Mouse (Mus musculus): ENCODE results near the gene Lrch1.

Lrch1 gene

DNA sequence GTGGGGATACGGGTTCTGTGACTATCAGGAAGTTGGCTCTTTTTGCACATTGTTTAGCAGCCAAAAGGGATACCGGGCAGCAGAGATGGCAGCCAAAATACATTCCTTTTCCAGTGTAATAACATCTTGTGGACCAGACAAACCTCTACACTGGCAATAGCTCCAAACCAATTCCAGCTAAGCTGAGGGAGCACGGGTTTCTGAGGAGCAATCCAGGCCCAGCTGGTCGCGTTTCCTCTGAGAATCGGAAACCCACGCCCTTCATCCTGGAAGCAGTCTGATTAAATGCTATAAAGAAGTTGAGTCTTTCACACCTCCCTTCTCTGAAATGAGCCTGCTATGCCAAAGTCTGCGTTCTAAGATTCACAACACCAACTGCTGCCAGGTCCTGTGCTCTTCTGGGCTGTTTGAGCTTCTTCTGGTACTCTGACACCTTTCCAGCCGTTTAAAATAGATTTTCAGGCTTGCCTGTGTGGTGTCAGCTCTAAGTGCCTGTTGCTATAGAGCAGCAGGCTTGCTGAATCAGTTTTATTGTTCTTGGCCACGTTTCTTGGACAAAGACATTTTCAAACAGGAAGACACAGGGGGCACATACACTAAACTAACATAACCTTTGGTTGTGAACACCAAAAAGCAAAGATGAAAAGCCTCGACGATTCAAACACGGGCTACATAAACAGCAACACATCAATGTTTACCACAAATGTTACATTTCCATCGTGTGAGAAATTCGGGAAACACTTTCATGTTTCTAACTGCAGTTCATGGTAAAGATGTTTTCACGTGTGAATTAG, 94.5 kb downstream of the Lrch1 start:
- no peak for DNase-seq (ENCODE audit: extremely low spot score)

GRCm38 (mm10) chr14:74851866-74852265, 95.8 kb downstream of the Lrch1 start:
- DNase-seq (ENCODE audit: extremely low spot score): no peak

DNA sequence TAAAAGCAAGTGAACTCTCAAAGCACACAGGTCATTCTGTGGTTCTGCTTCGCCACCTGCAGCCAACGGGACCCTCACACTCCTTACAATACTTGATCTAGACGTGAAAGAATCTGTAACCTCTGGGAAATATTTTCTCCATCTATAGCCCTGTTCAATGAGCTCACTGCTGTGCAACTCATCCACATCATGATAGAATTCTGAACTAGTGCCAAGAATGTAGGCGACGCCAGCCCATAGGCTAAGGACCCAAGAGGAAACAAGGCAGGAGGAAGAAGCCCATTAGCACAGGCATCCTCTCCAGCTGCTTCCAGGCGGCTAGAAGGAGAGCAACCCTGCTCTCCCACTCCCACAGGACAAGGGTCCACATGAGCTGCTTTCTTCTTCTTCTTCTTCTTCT, 98.7 kb downstream of the Lrch1 start:
- DNase-seq (ENCODE audit: extremely low spot score): no peak

GRCm38 (mm10) chr14:74848224-74848623, 99.5 kb downstream of the Lrch1 start:
- DNase-seq (ENCODE audit: extremely low spot score): no peak

DNA sequence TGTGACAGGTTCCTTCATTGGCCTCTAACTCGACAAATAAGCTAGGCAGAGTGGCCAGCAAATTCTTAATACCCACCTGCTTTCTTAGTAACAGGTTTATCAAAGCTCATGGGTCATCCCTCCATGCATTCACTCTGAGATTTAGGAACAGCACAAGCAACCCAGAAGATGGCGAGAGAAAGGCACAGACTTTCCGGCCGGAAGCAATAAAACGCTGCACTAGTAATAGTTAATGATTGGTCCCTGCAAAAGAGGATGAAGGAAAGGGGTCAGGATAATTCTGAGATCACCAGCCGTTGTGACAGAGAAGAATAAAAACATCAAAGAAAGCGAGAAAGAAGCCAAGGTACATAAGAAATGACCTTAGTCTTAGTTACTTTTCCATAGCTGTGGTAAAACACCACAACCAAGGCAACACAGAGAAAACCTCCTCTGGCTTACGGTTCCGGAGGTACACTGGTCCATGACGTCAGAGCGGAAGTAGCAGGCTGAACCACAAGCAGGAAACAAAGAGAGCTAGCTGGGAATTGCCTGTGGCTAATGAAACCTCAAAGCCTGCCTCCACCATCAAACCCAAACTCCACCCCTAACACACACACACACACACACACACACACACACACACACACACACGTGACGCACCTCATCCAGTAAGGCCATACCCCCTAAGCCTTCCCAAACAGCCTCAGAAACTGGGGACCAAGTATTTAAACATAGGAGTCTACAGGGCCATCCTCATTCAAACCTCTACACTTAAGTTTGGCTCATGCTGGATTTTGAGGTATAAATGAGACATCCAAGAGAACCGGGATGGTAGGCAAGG, 100.2 kb downstream of the Lrch1 start:
- no peak for DNase-seq (ENCODE audit: extremely low spot score)

- no peak for DNase-seq (ENCODE audit: extremely low spot score)
These were observed 101.0 kb downstream of the Lrch1 start for GRCm38 (mm10) chr14:74846668-74847067.

GRCm38 (mm10) chr14:74845661-74846274, 101.9 kb downstream of the Lrch1 start:
- DNase-seq (ENCODE audit: extremely low spot score): no peak

DNA sequence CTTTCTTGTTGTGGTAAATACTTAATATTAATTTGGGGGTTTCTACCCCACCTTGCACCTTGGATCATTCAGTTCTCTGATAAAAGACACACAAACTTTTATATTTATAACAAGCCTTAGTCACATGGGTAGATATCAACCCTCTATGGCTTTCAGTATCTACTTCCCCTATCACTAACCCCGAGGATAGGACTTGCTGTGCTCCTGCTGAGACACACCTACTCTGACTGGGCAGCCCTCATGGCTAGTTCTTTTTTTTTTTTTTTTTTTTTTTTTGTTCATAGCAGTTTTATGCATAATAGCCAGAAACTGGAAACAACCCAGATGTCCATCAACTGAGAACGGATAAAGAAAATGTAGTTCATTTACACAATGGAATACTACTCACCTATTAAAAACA, 106.0 kb downstream of the Lrch1 start:
- DNase-seq (ENCODE audit: extremely low spot score): no peak

- DNase-seq (ENCODE audit: extremely low spot score): no peak
These were observed 106.4 kb downstream of the Lrch1 start for GRCm38 (mm10) chr14:74841297-74841696.

DNA sequence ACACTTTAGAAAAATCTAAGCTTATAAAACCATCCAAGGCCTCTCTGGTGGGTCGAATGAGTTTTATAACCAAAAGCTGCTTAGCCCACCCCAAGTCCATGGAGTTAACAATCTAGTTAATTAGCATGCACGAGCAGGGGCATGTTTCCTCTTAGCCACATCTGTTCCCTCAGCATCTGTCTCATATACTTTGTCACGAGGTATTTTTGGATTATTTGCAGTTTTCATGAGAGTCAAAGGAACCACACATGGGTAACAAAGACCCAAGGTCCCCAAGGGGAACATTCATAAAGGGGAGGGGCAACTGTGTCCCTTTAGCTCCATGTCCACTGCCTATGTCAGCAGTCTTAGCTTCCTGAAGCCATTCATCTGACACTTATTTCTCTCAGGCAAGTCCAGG, 106.9 kb downstream of the Lrch1 start:
- DNase-seq (ENCODE audit: extremely low spot score): no peak

- DNase-seq (ENCODE audit: extremely low spot score): no peak
These were observed 107.3 kb downstream of the Lrch1 start for GRCm38 (mm10) chr14:74840328-74840727.

DNA sequence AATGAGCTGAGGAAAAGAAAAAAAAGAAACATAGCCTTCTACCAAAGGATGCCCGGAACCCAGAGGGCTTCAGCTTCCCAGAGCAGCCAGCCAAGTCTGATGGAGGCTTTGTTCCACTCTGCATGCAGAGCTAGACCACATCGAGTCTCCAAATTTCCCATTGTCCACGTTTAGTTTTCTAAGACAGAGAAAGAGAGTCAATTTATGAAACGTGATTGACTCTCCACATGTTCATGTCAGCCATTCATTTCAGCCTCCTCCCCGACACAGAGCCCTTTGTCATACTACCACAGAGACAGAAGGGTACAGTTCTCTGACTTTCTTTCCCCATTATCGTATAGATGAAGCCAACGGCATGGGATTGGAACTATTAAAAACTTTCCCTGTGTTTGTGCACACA, 108.9 kb downstream of the Lrch1 start:
- DNase-seq (ENCODE audit: extremely low spot score): no peak

- no peak for DNase-seq (ENCODE audit: extremely low spot score)
These were observed 112.7 kb downstream of the Lrch1 start for GRCm38 (mm10) chr14:74835010-74835409.

DNA sequence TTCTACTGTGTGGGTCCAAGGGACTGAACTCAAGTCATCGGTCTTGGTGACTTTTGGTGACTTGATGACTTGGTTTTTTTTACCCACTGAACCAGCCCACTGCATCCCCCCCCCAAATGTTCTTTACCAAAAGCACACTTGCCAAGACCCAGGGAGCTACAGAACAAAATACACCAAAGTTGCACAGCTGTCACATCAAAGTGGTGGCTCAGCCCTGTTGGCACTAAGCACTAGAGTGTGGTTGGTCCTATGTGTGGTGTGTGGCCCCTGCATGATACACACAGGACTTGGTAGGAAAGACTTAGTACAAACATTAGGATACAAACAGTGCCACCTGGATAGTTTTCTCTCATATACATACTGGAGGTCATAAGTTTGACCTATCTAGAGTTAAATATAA, 113.5 kb downstream of the Lrch1 start:
- no peak for DNase-seq (ENCODE audit: extremely low spot score)

GRCm38 (mm10) chr14:74831653-74832052, 116.0 kb downstream of the Lrch1 start:
- DNase-seq (ENCODE audit: extremely low spot score): no peak

DNA sequence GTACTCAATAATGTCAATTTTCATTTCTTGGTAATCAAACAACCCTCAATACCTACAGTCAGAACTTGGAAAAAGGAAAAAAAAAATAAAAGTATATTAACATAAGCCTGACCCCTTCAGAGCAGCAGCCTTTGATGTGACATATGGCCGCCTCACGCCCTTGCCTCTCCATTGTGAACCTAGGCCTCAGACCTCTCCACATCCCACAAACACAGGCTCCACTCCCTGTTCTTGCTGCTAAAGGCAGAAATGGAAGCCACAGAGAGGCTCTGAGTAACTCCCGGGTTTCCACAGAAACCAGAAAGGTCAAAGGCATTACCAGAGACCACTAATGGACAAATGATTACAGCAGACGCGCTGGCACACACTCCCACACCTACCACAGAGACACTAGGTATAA, 116.6 kb downstream of the Lrch1 start:
- no peak for DNase-seq (ENCODE audit: extremely low spot score)

DNA sequence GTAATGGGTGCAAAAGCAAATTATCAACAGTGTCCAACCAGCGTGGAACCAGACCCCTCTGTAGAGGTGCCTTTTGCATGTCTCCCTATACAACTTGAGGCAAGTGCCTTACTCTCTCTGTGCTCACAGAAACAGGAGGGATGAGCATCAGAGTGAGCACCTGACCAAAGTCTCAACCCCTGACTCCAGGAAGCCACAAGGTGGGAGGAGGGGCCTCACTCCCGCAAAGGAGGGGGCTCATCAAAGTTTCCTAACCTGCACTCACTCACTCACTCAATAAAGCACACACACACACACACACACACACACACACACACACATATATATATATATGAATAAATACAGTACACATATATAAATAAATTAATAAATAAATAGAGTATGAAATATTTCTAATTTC, 117.1 kb downstream of the Lrch1 start:
- no peak for DNase-seq (ENCODE audit: extremely low spot score)

DNA sequence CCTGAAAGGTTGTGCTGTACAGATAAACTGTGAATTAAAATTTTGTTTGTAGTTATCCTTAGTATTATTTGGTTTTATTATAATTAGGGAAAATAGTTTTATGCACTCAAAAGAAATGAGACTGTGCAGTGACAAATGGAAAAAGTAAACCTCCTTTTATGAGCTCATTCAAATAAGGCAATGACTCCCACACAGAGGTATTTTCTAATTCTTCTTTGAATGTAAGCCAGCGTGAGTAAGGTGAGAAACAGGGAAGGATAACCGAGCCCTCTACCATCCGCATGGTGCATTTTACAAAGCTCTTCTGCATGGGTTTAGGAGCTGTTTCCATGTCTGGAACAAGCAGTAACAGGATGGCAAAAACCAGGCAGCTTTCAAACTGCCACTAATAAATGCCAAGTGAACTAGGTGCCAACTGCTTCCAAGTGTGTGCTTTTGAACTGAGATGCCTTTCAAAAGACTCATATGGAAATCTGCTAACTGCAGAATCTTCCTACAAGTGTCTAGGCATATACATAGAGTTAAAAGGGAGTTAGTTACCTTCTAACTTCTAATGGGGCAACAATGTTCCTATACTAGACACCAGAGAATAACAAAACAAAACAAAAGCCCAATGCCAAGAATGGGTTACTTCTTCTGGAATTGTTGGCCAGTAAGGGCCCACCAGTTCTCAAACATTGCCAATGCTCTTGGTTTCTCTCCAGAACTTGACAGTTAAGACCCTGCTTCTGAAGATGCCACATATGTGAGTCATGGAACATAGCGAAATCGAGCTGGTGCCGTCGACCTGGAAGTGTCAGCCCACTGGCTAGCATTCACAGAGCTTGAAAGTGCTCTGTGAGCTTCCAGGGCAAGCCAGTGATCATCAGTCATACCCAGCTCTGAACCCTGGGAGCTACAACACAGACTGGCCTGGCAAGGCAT, 124.7 kb downstream of the Lrch1 start:
- no peak for DNase-seq (ENCODE audit: extremely low spot score)

GRCm38 (mm10) chr14:74822048-74822447, 125.6 kb downstream of the Lrch1 start:
- DNase-seq (ENCODE audit: extremely low spot score): no peak

GRCm38 (mm10) chr14:74820180-74820813, 127.4 kb downstream of the Lrch1 start:
- DNase-seq (ENCODE audit: extremely low spot score): no peak

- DNase-seq (ENCODE audit: extremely low spot score): no peak
These were observed 131.0 kb downstream of the Lrch1 start for GRCm38 (mm10) chr14:74816705-74817104.

Data from embryo, embryonic 9.5 days (tissue).